Mouse (Mus musculus) urinary bladder, postnatal 0 days (tissue): ENCODE results near the gene Adig. TPM values are rescaled to one million over a fixed set of nuclear protein-coding genes. Genes with fewer than 3 reads are reported as not detected.

Experiments
- polyA plus RNA-seq: library from polyadenylated mRNA; unstranded; fragments of >200 nt; fragmentation: Nextera tagmentation; extraction: Ambion mirVana; gene quantifications from 2 replicates; pipeline ENCODE4 v1.2.1, GENCODE M21; 2015

The Adig gene
- 0.76 and 1.3 TPM in 2 replicates for polyA plus RNA-seq

GRCm38 (mm10) chr2:158501836-158502812, at the start of gene Adig:
TSS of gene Adig (plus strand) at chr2:158502612.

DNA sequence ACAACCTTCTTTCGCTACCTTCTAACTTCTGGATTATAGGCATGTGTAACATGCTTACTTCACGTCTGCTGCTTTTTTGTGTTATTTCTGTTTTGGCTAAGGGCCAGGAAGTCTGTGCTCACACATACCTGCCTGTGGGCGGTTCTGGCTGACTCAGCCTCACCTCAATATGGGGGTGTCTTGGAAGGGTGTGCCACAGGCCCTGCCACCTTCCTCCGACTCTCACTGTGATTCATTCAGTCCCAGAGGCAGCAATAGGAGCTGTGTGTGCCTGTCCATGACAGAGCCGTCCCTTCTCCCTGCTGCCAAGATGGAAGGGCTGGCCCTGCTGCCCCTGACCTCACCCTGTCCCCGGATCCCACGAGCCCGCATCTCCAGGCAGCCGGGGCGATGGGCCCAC, 10.1 kb downstream of the Adig start, which contains the start of gene Arhgap40:
Gene Arhgap40 (plus strand): TSS at position 269 of the 400 bp plus-strand sequence.

Other genes with a start within 250 kb of the Adig start
- not detected in 2 replicates for gene Bpi, start 244.5 kb upstream of the Adig start, polyA plus RNA-seq
- gene Lbp, start 196.1 kb upstream of the Adig start, polyA plus RNA-seq: 30.2 and 31.3 TPM in 2 replicates
- 6.4 and 6.9 TPM in 2 replicates for gene Snhg11, start 127.0 kb upstream of the Adig start, polyA plus RNA-seq
- 13.7 and 14.2 TPM in 2 replicates for gene Ralgapb, start 92.8 kb upstream of the Adig start, polyA plus RNA-seq
- gene Arhgap40, start 10.2 kb downstream of the Adig start, polyA plus RNA-seq: 13.7 and 16.4 TPM in 2 replicates
- not detected in 2 replicates for gene Slc32a1, start 108.2 kb downstream of the Adig start, polyA plus RNA-seq
- 4.0 and 4.5 TPM in 2 replicates for gene Actr5, start 122.3 kb downstream of the Adig start, polyA plus RNA-seq
- 2.0 and 2.2 TPM in 2 replicates for gene Ppp1r16b, start 162.8 kb downstream of the Adig start, polyA plus RNA-seq